Mouse (Mus musculus) E14TG2a.4 (cell line): Measurements from ENCODE around the gene Slc15a5.

Experiments used
- H3K27me3 ChIP-seq: 2 replicates; pipeline ENCODE4 v1.6.1; 2014; ENCODE audit warnings: low read length, control low read depth; ENCODE audit not compliant: insufficient read depth
- H3K36me3 ChIP-seq: 2 replicates; pipeline ENCODE4 v1.6.1; 2014; ENCODE audit warnings: low read length, control low read depth; ENCODE audit not compliant: insufficient read depth
- H3K4me1 ChIP-seq: replicated peaks from 2 replicates; pipeline ENCODE4 v1.6.1; 2014; ENCODE audit warnings: low read depth, low read length, control low read depth
- H3K4me3 ChIP-seq: replicated peaks from 2 replicates; pipeline ENCODE4 v1.5.1; 2014; ENCODE audit warnings: mild to moderate bottlenecking, low read length
- H3K9me3 ChIP-seq: 2 replicates; pipeline ENCODE4 v1.6.1; 2014; ENCODE audit warnings: low read length, control low read depth
- CTCF ChIP-seq: conservative IDR thresholded peaks from 2 replicates; pipeline ENCODE4 v1.5.1; 2014; ENCODE audit warnings: low read length
- NANOG ChIP-seq: IDR thresholded peaks from 2 replicates; pipeline ENCODE4 v1.6.1; 2014; ENCODE audit warnings: borderline replicate concordance, low read length, mixed read lengths
- POU5F1 ChIP-seq: IDR thresholded peaks from 2 replicates; pipeline ENCODE4 v1.6.1; 2014; ENCODE audit warnings: low read length, borderline replicate concordance

Gene Slc15a5

GRCm38 (mm10) chr6:138071505-138072107, 8.1 kb downstream of the Slc15a5 start:
- Histone ChIP-seq H3K27me3 (no peaks in the 10 kb centered on the region), H3K4me3 (no peak overlapping the region), H3K36me3 (no peaks in the 10 kb centered on the region), H3K4me1 (no peaks in the 10 kb centered on the region), H3K9me3 (no peaks in the 10 kb centered on the region)
- no peak for TF ChIP-seq POU5F1
- no peak for TF ChIP-seq NANOG
- no peak for TF ChIP-seq CTCF

GRCm38 (mm10) chr6:138070720-138071504, 8.8 kb downstream of the Slc15a5 start:
- no peaks in the 10 kb centered on the region for H3K36me3 ChIP-seq
- H3K4me1 ChIP-seq, result no peaks in the 10 kb centered on the region
- no peaks in the 10 kb centered on the region for H3K27me3 ChIP-seq
- TF ChIP-seq POU5F1, result no peak
- TF ChIP-seq CTCF, result no peak
- no peak for TF ChIP-seq NANOG
- H3K4me3 ChIP-seq, result no peak overlapping the region
- no peaks in the 10 kb centered on the region for H3K9me3 ChIP-seq

- no peak for TF ChIP-seq NANOG
- TF ChIP-seq CTCF, result no peak
- no peak for TF ChIP-seq POU5F1
- H3K9me3 ChIP-seq, result no peaks in the 10 kb centered on the region
These were observed 9.8 kb downstream of the Slc15a5 start for GRCm38 (mm10) chr6:138069921-138070320.

GRCm38 (mm10) chr6:138055572-138055971, 24.1 kb downstream of the Slc15a5 start:
- TF ChIP-seq POU5F1, result no peak
- no peak for TF ChIP-seq NANOG
- no peak for TF ChIP-seq CTCF
- Histone ChIP-seq H3K9me3 (no peaks in the 10 kb centered on the region), H3K4me1 (peaks cover 8% of the 10 kb centered on the region; the same call in 1 of the 2 replicates)

More at GRCm38 (mm10) chr6:138069921-138070320, 9.8 kb downstream of the Slc15a5 start:
- H3K4me1 ChIP-seq, result no peaks in the 10 kb centered on the region
- H3K27me3 ChIP-seq, result no peaks in the 10 kb centered on the region
- H3K36me3 ChIP-seq, result no peaks in the 10 kb centered on the region
- no peak overlapping the region for H3K4me3 ChIP-seq

GRCm38 (mm10) chr6:138054956-138055355, 24.8 kb downstream of the Slc15a5 start:
- Histone ChIP-seq H3K4me3 (no peak overlapping the region; the same call in 1 of the 2 replicates), H3K27me3 (0 out of 2 replicates have a peak, but pooled peaks cover 5% of the 10 kb centered on the region), H3K36me3 (no peaks in the 10 kb centered on the region), H3K9me3 (no peaks in the 10 kb centered on the region), H3K4me1 (peaks cover 8% of the 10 kb centered on the region; the same call in 1 of the 2 replicates)
- no peak for TF ChIP-seq NANOG
- no peak for TF ChIP-seq CTCF
- TF ChIP-seq POU5F1, result no peak

More at GRCm38 (mm10) chr6:138055572-138055971, 24.1 kb downstream of the Slc15a5 start:
- Histone ChIP-seq H3K4me3 (peak overlapping the region; percentile 26; the same call in 1 of the 2 replicates), H3K27me3 (0 out of 2 replicates have a peak, but pooled peaks cover 5% of the 10 kb centered on the region), H3K36me3 (no peaks in the 10 kb centered on the region)

- Histone ChIP-seq H3K4me3 (no peak overlapping the region), H3K36me3 (no peaks in the 10 kb centered on the region), H3K27me3 (0 out of 2 replicates have a peak, but pooled peaks cover 5% of the 10 kb centered on the region), H3K9me3 (no peaks in the 10 kb centered on the region), H3K4me1 (peaks cover 8% of the 10 kb centered on the region; the same call in 1 of the 2 replicates)
- TF ChIP-seq POU5F1 (no peak), CTCF (peak; percentile 51)
These were observed 25.6 kb downstream of the Slc15a5 start for GRCm38 (mm10) chr6:138054166-138054565.

GRCm38 (mm10) chr6:138053686-138054085, 26.0 kb downstream of the Slc15a5 start:
- H3K4me3 ChIP-seq, result no peak overlapping the region
- TF ChIP-seq CTCF, result no peak
- no peak for TF ChIP-seq NANOG
- TF ChIP-seq POU5F1, result no peak
- H3K4me1 ChIP-seq, result peaks cover 8% of the 10 kb centered on the region; the same call in 1 of the 2 replicates
- peaks cover 4% of the 10 kb centered on the region; the same call in 1 of the 2 replicates for H3K9me3 ChIP-seq
- H3K36me3 ChIP-seq, result no peaks in the 10 kb centered on the region
- 0 out of 2 replicates have a peak, but pooled peaks cover 5% of the 10 kb centered on the region for H3K27me3 ChIP-seq

GRCm38 (mm10) chr6:138045364-138045763, 34.4 kb downstream of the Slc15a5 start:
- TF ChIP-seq NANOG (no peak), CTCF (no peak), POU5F1 (no peak)
- H3K4me1 ChIP-seq, result no peaks in the 10 kb centered on the region
- H3K4me3 ChIP-seq, result no peak overlapping the region
- H3K36me3 ChIP-seq, result no peaks in the 10 kb centered on the region
- H3K9me3 ChIP-seq, result peaks cover 7% of the 10 kb centered on the region; the same call in 1 of the 2 replicates
- H3K27me3 ChIP-seq, result no peaks in the 10 kb centered on the region
